Mouse (Mus musculus) urinary bladder, postnatal 25 days (tissue): ENCODE data around the gene Tspan12.

Experiments used
- DNase-seq: peaks from one replicate; pipeline ENCODE4 v3.0.0; 2022; ENCODE audit warnings: low spot score

The Tspan12 gene

DNA sequence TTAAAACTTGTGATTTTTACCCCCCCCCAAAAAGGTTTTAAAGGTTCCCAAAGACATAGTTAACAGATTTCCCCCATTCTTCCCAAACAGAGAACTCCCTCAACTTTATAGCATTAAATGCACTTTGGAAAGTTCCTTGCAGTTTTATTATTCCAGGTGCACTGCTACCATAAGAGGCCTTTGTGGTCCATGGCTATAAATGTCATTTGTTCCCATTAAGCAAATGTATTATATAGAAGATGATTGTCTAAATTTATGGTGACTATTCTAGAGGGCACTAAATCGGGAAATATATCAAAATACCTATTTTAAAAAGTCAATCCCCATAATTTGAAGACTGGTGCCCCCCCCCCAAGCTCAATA lies 82.9 kb downstream of the Tspan12 start:
- DNase-seq = no peak

GRCm38 (mm10) chr6:21768745-21769446 lies 83.4 kb downstream of the Tspan12 start:
- no peak for DNase-seq

GRCm38 (mm10) chr6:21767787-21768221 lies 84.5 kb downstream of the Tspan12 start:
- DNase-seq = no peak

- no peak for DNase-seq
Measured at GRCm38 (mm10) chr6:21747536-21747935, 104.8 kb downstream of the Tspan12 start.

- no peak for DNase-seq
Measured at GRCm38 (mm10) chr6:21744615-21745266, 107.6 kb downstream of the Tspan12 start.

GRCm38 (mm10) chr6:21740606-21741005 lies 111.7 kb downstream of the Tspan12 start:
- no peak for DNase-seq

- no peak for DNase-seq
Measured at GRCm38 (mm10) chr6:21722238-21722637, 130.1 kb downstream of the Tspan12 start.
